Mouse (Mus musculus): ENCODE measurements around the gene Gm609.
"Not testable (repeated sequence)": the region's sequence is repeated elsewhere in the genome, so short reads cannot be mapped to it uniquely, and the experiment has no call there.

The Gm609 gene

DNA sequence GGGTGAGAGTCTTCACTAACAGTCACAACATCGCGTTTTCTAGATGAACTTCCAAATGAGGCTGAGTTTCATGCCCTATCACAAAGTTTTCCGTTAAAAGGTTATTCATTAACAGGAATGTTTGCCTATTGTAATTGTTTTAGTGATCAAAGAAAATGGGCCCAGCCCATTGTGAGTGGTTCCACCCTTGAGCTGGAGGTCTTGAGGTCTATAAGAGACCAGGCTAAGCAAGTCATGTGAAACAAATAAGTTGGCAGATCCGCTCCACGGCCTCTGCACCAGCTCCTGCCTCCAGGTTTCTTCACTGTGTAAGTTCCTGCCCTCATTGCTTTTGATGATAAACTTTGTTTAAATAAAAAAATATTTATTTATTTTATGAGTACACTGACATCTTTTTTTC is at the start of gene Gm609:
Gm609 (minus strand) TSS at position 43 of the 400 bp plus-strand sequence.
- DNase-seq: no peak

GRCm38 (mm10) chr16:45542108-45542507 is 49.3 kb upstream of the Gm609 start:
- no peak for DNase-seq

DNA sequence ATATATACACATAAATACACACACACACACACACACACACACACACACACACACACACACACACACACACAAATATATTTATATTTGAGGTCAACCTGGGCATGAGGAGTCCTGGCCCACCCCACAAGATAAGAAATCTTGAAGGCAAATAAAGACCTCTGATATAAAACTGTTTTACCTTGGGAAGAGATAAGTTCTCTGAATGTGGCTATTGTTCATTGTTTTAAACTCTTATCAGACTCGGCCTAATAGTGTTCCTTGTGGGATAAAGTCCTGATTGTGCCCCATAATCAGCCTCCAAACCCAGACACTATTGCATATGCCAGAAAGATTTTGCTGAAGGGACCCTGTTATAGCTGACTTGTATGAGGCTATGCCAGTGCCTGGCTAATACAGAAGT is 45.6 kb upstream of the Gm609 start:
- not testable (repeated sequence) for DNase-seq

DNA sequence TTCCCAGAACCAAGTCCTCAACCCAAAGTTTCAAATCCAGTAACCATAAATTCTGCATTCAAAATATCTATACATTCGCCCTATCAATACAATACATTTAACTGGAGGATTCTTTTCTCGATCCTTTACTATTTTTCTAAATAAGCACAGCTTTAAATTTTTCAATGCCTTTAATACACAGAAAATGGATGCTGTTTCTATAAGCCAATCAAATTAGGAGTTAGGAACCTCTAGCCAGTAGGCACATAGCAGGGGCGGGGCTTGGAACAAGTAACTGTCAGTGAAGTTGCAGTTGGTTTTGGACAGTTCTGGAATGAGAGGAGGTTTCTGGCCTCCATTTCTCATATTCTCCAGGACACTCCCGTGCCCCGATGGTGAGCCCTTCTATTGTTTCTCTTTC is 42.2 kb upstream of the Gm609 start, which contains the start of gene Slc9c1:
Slc9c1 (plus strand) TSS at position 301 of the 400 bp plus-strand sequence.
- DNase-seq: no peak

- DNase-seq: no peak
Observed at GRCm38 (mm10) chr16:45531950-45532349, 39.2 kb upstream of the Gm609 start, which contains the start of gene Gm17783. Gene Gm17783, minus strand, starts transcription at chr16:45532050.

DNA sequence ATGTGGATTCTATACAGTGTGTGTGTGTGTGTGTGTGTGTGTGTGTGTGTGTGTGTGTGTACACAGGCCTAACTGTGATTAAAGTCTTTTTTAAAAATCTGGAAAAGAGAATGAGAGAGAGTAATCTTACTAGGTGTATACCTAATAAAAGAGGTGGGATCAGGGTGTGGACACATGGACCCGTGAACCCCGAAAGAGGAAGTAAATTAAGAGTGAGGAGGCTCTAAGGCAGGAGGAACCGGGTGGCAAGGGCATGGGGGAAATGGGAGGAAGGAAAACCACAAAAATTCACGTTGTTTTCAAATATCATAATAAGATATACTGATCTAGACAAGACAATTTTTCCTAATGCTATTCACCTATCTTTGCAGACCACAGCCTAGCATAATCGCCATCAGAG is 32.8 kb upstream of the Gm609 start:
- no peak for DNase-seq

DNA sequence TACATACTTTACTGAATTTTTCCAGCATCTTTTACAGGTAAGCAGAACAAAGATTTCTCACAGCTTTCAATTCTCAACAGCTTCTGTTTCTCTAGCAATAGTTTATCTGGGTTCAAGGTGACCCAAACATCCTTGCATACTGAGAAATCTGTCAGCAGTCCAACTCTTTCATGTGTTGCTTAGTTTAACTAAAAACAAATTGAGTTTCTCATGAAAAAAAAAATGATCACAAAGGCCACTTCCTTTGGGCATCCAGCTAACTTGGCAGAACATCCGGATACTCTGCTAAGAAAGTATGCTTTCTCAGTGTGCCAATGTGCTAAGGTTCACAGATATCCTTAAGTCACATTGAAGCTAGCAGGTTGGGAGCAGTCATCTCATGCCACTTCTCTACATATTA is 2.6 kb upstream of the Gm609 start:
- DNase-seq: no peak

GRCm38 (mm10) chr16:45476991-45477390 is 15.8 kb downstream of the Gm609 start:
- no peak for DNase-seq

DNA sequence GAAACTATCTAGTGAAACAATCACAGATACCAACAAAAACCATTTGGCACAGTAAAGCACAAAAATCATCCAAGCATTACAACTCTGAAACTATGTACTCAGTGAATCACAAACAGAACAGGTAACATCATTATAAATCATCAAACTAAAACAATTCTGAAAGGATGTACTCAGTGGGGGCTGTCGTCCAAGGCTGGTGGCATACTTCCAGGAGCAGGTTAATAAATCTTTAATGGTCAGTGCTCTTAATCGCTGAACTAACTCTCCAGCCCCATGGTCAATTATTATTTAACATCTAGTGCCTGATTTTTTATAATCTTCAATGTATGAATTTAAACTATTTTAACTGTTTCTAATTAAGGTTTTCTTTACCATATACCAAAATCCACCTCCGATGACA is 20.9 kb downstream of the Gm609 start:
- DNase-seq: not testable (repeated sequence)

GRCm38 (mm10) chr16:45454762-45455161 is 38.0 kb downstream of the Gm609 start:
- no peak for DNase-seq

- DNase-seq: no peak
Observed at GRCm38 (mm10) chr16:45437230-45437739, 55.5 kb downstream of the Gm609 start.

GRCm38 (mm10) chr16:45435591-45435990 is 57.2 kb downstream of the Gm609 start:
- no peak for DNase-seq

- DNase-seq: no peak
Observed at GRCm38 (mm10) chr16:45427651-45428050, 65.1 kb downstream of the Gm609 start.

- no peak for DNase-seq
Observed at GRCm38 (mm10) chr16:45413497-45413896, 79.3 kb downstream of the Gm609 start.

GRCm38 (mm10) chr16:45409064-45409446 is 83.7 kb downstream of the Gm609 start:
- DNase-seq: not testable (repeated sequence)

GRCm38 (mm10) chr16:45408425-45409063 is 84.2 kb downstream of the Gm609 start, which contains the start of gene Cd200:
Gene Cd200, minus strand, starts transcription at chr16:45409053.
- DNase-seq: peak; percentile 38

GRCm38 (mm10) chr16:45407645-45408400 is 84.9 kb downstream of the Gm609 start:
- no peak for DNase-seq

- DNase-seq: no peak
Observed at GRCm38 (mm10) chr16:45407091-45407490, 85.7 kb downstream of the Gm609 start.

DNA sequence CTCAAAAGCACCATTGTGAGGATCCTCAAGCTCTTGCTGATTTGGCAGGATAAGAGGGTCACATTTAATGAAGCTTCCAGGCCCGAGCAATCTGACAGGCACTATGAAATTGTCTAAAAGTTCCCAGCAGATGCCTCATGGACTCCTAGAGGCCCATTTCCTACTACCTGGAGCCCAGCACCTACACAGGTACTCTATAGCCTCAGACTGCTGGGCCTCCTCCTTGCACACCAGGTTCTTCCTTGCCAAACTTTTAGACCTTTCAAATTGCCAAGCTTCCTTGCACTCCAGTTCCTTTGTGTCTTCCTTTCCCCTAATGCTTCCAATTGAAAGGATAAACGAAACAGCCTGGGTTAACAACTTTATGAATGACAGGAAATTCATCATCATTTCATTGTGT is 89.8 kb downstream of the Gm609 start:
- DNase-seq: no peak

GRCm38 (mm10) chr16:45402036-45402435 is 90.7 kb downstream of the Gm609 start:
- DNase-seq: no peak

GRCm38 (mm10) chr16:45399947-45400555 is 92.7 kb downstream of the Gm609 start:
- no peak for DNase-seq

DNA sequence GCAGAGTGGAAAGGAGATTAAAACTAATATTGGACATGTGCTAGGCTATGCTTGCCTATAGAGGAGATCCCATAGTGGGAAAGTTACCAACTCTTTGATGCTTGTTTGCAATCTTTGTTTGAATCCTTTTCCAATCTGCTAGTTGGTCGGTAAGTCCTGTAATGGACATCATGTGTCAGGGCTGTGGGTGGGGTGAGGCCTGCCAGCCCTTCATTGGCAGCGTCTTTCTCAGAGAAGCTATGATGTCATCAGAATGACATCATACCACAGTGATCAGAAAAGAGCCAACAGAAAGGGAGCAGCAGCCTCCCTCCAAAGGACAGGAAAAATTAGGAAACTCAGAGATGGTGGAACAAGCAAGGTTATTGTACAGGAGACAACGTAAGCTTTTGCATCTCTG is 93.4 kb downstream of the Gm609 start:
- DNase-seq: no peak

GRCm38 (mm10) chr16:45397440-45397839 is 95.3 kb downstream of the Gm609 start:
- DNase-seq: no peak

DNA sequence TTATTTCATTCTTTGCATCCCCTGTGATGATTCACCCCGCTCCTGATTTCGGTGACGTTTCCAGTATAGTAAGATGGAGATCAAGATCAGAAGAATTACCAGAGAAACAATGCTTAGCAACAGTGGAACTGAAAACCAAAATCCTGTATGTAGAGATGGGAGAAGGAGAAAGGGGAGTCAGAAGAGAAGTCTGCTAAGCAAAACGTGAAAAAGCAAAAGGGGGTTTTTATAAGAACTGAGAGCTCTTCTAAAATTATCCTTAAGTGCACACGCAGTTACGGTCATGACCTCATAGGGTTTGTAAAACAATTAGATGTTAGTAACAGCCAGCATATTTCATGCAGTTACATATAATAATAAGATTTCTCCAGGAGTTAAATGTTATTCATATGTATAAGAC is 100.5 kb downstream of the Gm609 start:
- no peak for DNase-seq
